Mouse (Mus musculus): ENCODE measurements around the gene Gigyf2. TPM values are rescaled to one million over a fixed set of nuclear protein-coding genes. Genes with fewer than 3 reads are reported as not detected.

Gigyf2 gene
- total and polyA plus RNA-seq, 3 experiments = 87.3 to 156 (median 93.5) TPM

DNA sequence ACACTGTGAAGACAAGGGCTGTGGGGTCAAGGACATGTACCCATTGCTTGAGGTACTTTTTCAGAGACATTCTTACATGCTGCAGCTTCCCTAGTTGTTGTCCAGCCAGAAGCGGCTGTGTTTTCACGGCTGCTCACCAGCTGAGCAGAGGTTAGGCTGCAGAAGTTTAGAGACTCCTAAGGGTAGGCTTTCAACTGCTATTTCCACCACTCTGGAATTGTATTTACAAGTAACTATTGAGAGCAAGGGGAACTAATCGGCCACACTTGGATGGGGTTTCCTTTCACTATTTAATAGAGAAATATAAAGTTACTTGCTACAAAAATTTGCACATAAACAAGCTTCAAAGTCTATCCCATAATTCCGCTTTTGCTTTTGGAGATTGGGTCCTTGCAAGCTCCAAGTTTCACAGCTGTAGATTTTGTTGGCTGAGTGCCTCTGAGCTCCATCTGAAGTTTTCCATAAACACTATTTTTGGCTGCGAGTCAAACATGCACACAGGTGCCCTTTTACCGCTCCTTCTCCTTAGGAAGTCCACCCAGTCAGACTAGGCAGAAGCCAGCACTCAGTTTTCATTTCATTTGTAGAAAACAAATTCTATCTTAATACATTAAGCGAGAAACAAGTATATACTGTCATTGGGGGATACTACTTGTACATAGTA, 70.3 kb downstream of the Gigyf2 start:
- no peaks in the 10 kb centered on the region for H3K4me1 ChIP-seq (ENCODE audit: control insufficient read depth in 1 of 2, insufficient read depth in 2 of 2)
- H3K27ac ChIP-seq (ENCODE audit: insufficient read depth, low read depth) = no peak overlapping the region
- no peak overlapping the region for H3K9ac ChIP-seq (ENCODE audit: insufficient read depth, low read depth)
- H3K4me3 ChIP-seq (replicated peaks in 1 of 3; ENCODE audit: low read depth in 2 of 3, low read length in 2 of 3, poor library complexity in 1 of 3) = no peak overlapping the region
- dilution Hi-C loops (cut with MboI; ENCODE audit: extremely low pct_ligation_motif_present, extremely low pct_unique_long_range_greater_than_20kb, low sequenced_read_pairs) (no loop called here), in situ Hi-C loops (cut with MboI; ENCODE audit: low pct_ligation_motif_present, low pct_unique_long_range_greater_than_20kb, low sequenced_read_pairs) (no loop called here)
- H3K27me3 ChIP-seq (replicated peaks) = no peaks in the 10 kb centered on the region
- no peaks in the 10 kb centered on the region for H3K9me3 ChIP-seq (replicated peaks; ENCODE audit: low read length)
- DNase-seq (ENCODE audit: extremely low read depth) = no peak
- peaks cover 21 to 77% of the 10 kb centered on the region in 2 experiments for H3K36me3 ChIP-seq (replicated peaks in 1 of 2; ENCODE audit: control insufficient read depth in 1 of 2, insufficient read depth in 1 of 2, low read length in 1 of 2)
- TF ChIP-seq ZKSCAN1 (IDR thresholded peaks at IDR 0.05; ENCODE audit: borderline replicate concordance, low read depth, low read length) (no peak), USF1 (IDR thresholded peaks at IDR 0.05; ENCODE audit: low read depth, low read length) (no peak), CHD1 (IDR thresholded peaks at IDR 0.05; ENCODE audit: low read depth, low read length) (no peak), ZC3H11A (IDR thresholded peaks at IDR 0.05; ENCODE audit: low read depth, low read length) (no peak), TCF12 (IDR thresholded peaks at IDR 0.05; ENCODE audit: low read depth, low read length) (no peak), HCFC1 (IDR thresholded peaks at IDR 0.05; ENCODE audit: low read depth, low read length) (no peak), USF2 (conservative IDR thresholded peaks at IDR 0.05; ENCODE audit: low read depth, low read length) (no peak), ETS1 (conservative IDR thresholded peaks at IDR 0.05; ENCODE audit: low read depth, low read length) (no peak), MAX (IDR thresholded peaks at IDR 0.05; ENCODE audit: low read length) (no peak), POLR2A (IDR thresholded peaks at IDR 0.05; ENCODE audit: low read depth, low read length) (no peak), GABPA (IDR thresholded peaks at IDR 0.05; ENCODE audit: insufficient replicate concordance, low read depth, low read length) (no peak), UBTF (IDR thresholded peaks at IDR 0.05; ENCODE audit: low read depth, low read length) (no peak), PAX5 (IDR thresholded peaks at IDR 0.05; ENCODE audit: low read length) (no peak), POLR2AphosphoS2 (IDR thresholded peaks at IDR 0.05; ENCODE audit: low read depth, low read length) (no peak), SIN3A (IDR thresholded peaks at IDR 0.05; ENCODE audit: low read length) (no peak), MAZ (IDR thresholded peaks at IDR 0.05; ENCODE audit: low read depth, low read length) (no peak), CTCF (conservative IDR thresholded peaks at IDR 0.05 in 1 of 2, IDR thresholded peaks at IDR 0.05 in 1 of 2; ENCODE audit: low read depth in 2 of 2, low read length in 2 of 2) (no peak), CHD2 (IDR thresholded peaks at IDR 0.05; ENCODE audit: low read length) (no peak), NELFE (IDR thresholded peaks at IDR 0.05; ENCODE audit: low read depth, low read length) (no peak)
- peaks cover 8% of the 10 kb centered on the region; the same call in 1 of the 2 replicates for H3K79me2 ChIP-seq (replicated peaks; ENCODE audit: control insufficient read depth, extremely low read depth, insufficient read depth, poor library complexity, severe bottlenecking)
- H3K4me2 ChIP-seq (ENCODE audit: insufficient read depth, low read depth, poor library complexity, severe bottlenecking) = no peak overlapping the region

DNA sequence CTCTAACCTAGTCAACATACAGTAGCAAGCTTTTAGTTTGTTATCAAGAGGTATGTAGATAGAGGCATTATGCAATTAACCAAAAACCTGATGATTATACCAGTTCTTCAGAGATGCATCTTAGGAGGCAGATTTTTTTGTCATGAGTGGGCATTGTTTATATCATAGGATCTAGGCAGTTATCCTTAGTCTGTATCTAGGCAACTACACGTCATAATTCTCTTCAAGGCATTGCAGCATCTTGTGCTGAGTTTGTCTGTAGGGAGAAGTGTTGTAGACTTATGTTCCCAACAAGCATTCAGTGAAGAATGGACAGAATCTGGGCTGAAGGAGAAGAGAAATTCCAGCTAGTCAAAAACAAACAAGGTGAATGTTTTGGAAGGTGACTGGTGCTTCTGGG, 77.9 kb downstream of the Gigyf2 start:
- H3K27ac ChIP-seq (ENCODE audit: insufficient read depth, low read depth) = no peak overlapping the region
- no peak overlapping the region for H3K4me2 ChIP-seq (ENCODE audit: insufficient read depth, low read depth, poor library complexity, severe bottlenecking)
- H3K27me3 ChIP-seq (replicated peaks) = no peaks in the 10 kb centered on the region
- H3K9me3 ChIP-seq (replicated peaks; ENCODE audit: low read length) = no peaks in the 10 kb centered on the region
- TF ChIP-seq ZMIZ1 (IDR thresholded peaks at IDR 0.05; ENCODE audit: low read depth, low read length) = no peak
- no peak for DNase-seq (ENCODE audit: extremely low read depth)
- dilution Hi-C loops (cut with MboI; ENCODE audit: extremely low pct_ligation_motif_present, extremely low pct_unique_long_range_greater_than_20kb, low sequenced_read_pairs) (no loop called here), in situ Hi-C loops (cut with MboI; ENCODE audit: low pct_ligation_motif_present, low pct_unique_long_range_greater_than_20kb, low sequenced_read_pairs) (no loop called here)
- H3K4me3 ChIP-seq (replicated peaks in 1 of 3; ENCODE audit: low read depth in 2 of 3, low read length in 2 of 3, poor library complexity in 1 of 3) = no peak overlapping the region
- H3K9ac ChIP-seq (ENCODE audit: insufficient read depth, low read depth) = no peak overlapping the region
- H3K79me2 ChIP-seq (replicated peaks; ENCODE audit: control insufficient read depth, extremely low read depth, insufficient read depth, poor library complexity, severe bottlenecking) = peaks cover 9% of the 10 kb centered on the region; the same call in 1 of the 2 replicates
- H3K36me3 ChIP-seq (replicated peaks in 1 of 2; ENCODE audit: control insufficient read depth in 1 of 2, insufficient read depth in 1 of 2, low read length in 1 of 2) = peaks cover 55 to 78% of the 10 kb centered on the region in 2 experiments
- peaks cover 0 to 7% of the 10 kb centered on the region in 2 experiments; a peak in 1 of 4 replicates for H3K4me1 ChIP-seq (ENCODE audit: control insufficient read depth in 1 of 2, insufficient read depth in 2 of 2)
